Mouse (Mus musculus) ES-E14 (cell line): ENCODE measurements around the gene Cped1. TPM values are rescaled to one million over a fixed set of nuclear protein-coding genes. Genes with fewer than 3 reads are reported as not detected.
"Not testable (repeated sequence)": the region's sequence is repeated elsewhere in the genome, so short reads cannot be mapped to it uniquely, and the experiment has no call there.

ENCODE experiments used
- DNase-seq: peaks from one replicate; pipeline ENCODE4 v3.0.0-alpha.2; 2013; ENCODE audit warnings: low read depth, low spot score
- H3K27ac ChIP-seq: 2 replicates; pipeline ENCODE4 v1.5.1; 2012; ENCODE audit warnings: low read depth, mild to moderate bottlenecking, low read length, moderate library complexity, mixed read lengths; ENCODE audit not compliant: poor library complexity, insufficient read depth, severe bottlenecking
- H3K36me3 ChIP-seq: 2 replicates; pipeline ENCODE4 v1.6.1; 2012; ENCODE audit warnings: mild to moderate bottlenecking, low read length, moderate library complexity, mixed read lengths; ENCODE audit not compliant: control insufficient read depth, poor library complexity, insufficient read depth, severe bottlenecking
- H3K4me1 ChIP-seq, 2 experiments: fragments of 150-350 bp in 1 of 2; sonication (generic) in 1 of 2; 2 replicates each; pipeline ENCODE4 v1.6.1; 2012; ENCODE audit warnings: low read length in 2 of 2, mild to moderate bottlenecking in 1 of 2, mixed read lengths in 1 of 2; ENCODE audit not compliant: control insufficient read depth in 2 of 2, insufficient read depth in 2 of 2, poor library complexity in 1 of 2
- H3K4me3 ChIP-seq, 2 experiments: fragments of 150-350 bp in 1 of 2; sonication (generic) in 1 of 2; 2 replicates each; pipeline ENCODE4 v1.5.1; 2012; ENCODE audit warnings: low read length in 2 of 2, low read depth in 1 of 2, mild to moderate bottlenecking in 1 of 2, mixed read lengths in 1 of 2; ENCODE audit not compliant: insufficient read depth in 1 of 2, poor library complexity in 1 of 2, severe bottlenecking in 1 of 2
- H3K9ac ChIP-seq: 2 replicates; pipeline ENCODE4 v1.6.1; 2012; ENCODE audit warnings: low read depth, mild to moderate bottlenecking, low read length, mixed read lengths; ENCODE audit not compliant: poor library complexity, insufficient read depth, severe bottlenecking
- H3K9me3 ChIP-seq: fragments of 150-350 bp; sonication (generic); 2 replicates; pipeline ENCODE4 v1.6.1; 2012; ENCODE audit warnings: low read depth, mild to moderate bottlenecking, low read length; ENCODE audit not compliant: control insufficient read depth, insufficient read depth
- CHD2 ChIP-seq: IDR thresholded peaks from 2 replicates; pipeline ENCODE4 v1.6.1; 2014; ENCODE audit warnings: mild to moderate bottlenecking, low read depth, low read length, inconsistent platforms
- HCFC1 ChIP-seq: IDR thresholded peaks from 2 replicates; pipeline ENCODE4 v1.6.1; 2012; ENCODE audit warnings: low read length, inconsistent platforms, borderline replicate concordance; ENCODE audit not compliant: insufficient read depth
- MAFK ChIP-seq: IDR thresholded peaks from 2 replicates; pipeline ENCODE4 v1.6.1; 2014; ENCODE audit warnings: mild to moderate bottlenecking, low read depth, low read length, inconsistent platforms; ENCODE audit not compliant: insufficient read depth
- ZC3H11A ChIP-seq: IDR thresholded peaks from 2 replicates; pipeline ENCODE4 v1.6.1; 2012; ENCODE audit warnings: low read depth, mild to moderate bottlenecking, inconsistent platforms, low read length, borderline replicate concordance
- ZNF384 ChIP-seq: IDR thresholded peaks from 2 replicates; pipeline ENCODE4 v1.6.1; 2012; ENCODE audit warnings: low read depth, low read length, inconsistent platforms
- in situ Hi-C, 2 experiments: fragments of 600-800 bp; cut with MboI; formaldehyde crosslinking; loops; one replicate each; pipeline ENCODE4 v1.15.1; 2025; ENCODE audit warnings: low sequenced_read_pairs in 2 of 2, inconsistent platforms in 1 of 2; ENCODE audit not compliant: unreplicated experiment in 2 of 2
- total RNA-seq: library from RNA; depleted of rRNA; stranded (reverse); fragments of 300-350 nt; gene quantifications from 2 replicates; pipeline ENCODE4 v1.2.3, GENCODE M21; 2012

The Cped1 gene
- total RNA-seq, 1 experiment = 0.31 TPM

DNA sequence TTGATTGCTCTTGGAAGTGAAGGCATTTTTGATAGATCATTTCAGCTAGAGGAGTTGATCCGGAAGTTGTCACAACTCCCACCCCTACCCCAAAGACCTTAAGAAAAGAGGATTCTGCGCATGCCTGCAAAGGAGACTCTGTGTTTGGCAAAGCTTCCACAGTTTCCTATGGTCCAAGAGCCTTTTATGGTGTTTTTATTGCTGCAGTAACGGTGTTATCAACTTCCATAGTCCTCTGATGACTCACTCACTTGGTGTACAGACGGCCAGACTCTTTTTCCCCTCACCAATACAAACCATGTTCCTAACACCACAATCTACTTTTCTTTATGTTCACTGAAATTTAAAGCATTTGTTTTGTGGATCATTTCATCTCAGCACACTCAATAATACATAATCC lies 273.1 kb downstream of the Cped1 start:
- no peaks in the 10 kb centered on the region for H3K36me3 ChIP-seq
- no peak for TF ChIP-seq CHD2
- no peak for TF ChIP-seq ZC3H11A
- no peak for TF ChIP-seq MAFK
- no peak for TF ChIP-seq HCFC1
- no peaks in the 10 kb centered on the region for H3K4me1 ChIP-seq
- no peaks in the 10 kb centered on the region for H3K9me3 ChIP-seq
- no peak overlapping the region for H3K27ac ChIP-seq
- no peak for DNase-seq
- H3K4me3 ChIP-seq = no peak overlapping the region
- in situ Hi-C loops = no loop called here
- H3K9ac ChIP-seq = no peak overlapping the region

DNA sequence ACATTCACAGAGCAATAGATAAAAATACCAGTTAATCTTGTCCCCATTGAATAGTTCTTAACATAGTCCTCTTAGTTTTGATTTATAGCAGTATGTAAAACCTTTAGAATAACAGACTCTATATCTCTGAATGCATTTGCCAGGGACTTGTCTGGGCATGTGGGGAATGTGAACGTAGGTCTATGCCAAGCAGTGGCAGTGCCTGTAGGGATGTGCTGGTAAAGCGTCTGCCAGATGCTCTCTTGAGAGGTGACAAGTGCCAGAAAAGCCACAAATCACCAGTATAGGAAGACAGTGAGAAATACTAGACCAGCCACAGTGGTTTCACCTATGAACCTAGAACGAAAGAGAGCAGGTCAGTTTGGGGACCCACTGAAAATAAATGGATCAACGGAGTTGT lies 276.8 kb downstream of the Cped1 start:
- H3K4me1 ChIP-seq = no peaks in the 10 kb centered on the region
- TF ChIP-seq ZNF384 (no peak), CHD2 (no peak), ZC3H11A (no peak), HCFC1 (no peak), MAFK (no peak)
- H3K9ac ChIP-seq = no peak overlapping the region
- DNase-seq = no peak
- H3K4me3 ChIP-seq = no peak overlapping the region
- in situ Hi-C loops = no loop called here
- H3K36me3 ChIP-seq = no peaks in the 10 kb centered on the region
- H3K27ac ChIP-seq = no peak overlapping the region
- no peaks in the 10 kb centered on the region for H3K9me3 ChIP-seq

DNA sequence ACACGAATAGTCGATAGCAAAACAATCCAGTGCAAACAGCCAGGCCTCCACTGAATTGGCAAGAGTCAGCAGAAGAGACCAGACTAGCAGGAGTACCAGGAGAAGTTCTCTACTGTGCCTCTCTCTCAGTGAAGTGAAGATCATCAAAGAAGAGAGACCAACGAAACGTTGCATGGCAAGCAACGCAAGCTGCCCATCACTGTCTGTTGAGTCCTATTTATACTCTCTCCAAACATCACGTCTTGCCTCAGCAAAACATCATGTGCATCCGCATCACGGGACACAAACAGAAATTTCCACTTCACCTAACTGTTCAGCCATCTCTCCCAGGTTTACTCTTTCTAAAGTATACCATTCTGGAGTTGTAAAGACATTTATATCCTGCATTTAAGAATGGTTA lies 278.4 kb downstream of the Cped1 start:
- H3K4me3 ChIP-seq, H3K9ac ChIP-seq, H3K4me1 ChIP-seq, H3K36me3 ChIP-seq, in situ Hi-C loops, H3K27ac ChIP-seq, DNase-seq, H3K9me3 ChIP-seq: not testable (repeated sequence)

- no peaks in the 10 kb centered on the region for H3K4me1 ChIP-seq
- TF ChIP-seq ZNF384 (no peak), ZC3H11A (no peak), CHD2 (no peak), HCFC1 (no peak), MAFK (no peak)
- in situ Hi-C loops = no loop called here
- H3K9ac ChIP-seq = no peak overlapping the region
- H3K36me3 ChIP-seq = no peaks in the 10 kb centered on the region
- no peak overlapping the region for H3K27ac ChIP-seq
- DNase-seq = no peak
- no peak overlapping the region for H3K4me3 ChIP-seq
- H3K9me3 ChIP-seq = no peaks in the 10 kb centered on the region
Measured at GRCm38 (mm10) chr6:22266018-22266417, 280.3 kb downstream of the Cped1 start.

DNA sequence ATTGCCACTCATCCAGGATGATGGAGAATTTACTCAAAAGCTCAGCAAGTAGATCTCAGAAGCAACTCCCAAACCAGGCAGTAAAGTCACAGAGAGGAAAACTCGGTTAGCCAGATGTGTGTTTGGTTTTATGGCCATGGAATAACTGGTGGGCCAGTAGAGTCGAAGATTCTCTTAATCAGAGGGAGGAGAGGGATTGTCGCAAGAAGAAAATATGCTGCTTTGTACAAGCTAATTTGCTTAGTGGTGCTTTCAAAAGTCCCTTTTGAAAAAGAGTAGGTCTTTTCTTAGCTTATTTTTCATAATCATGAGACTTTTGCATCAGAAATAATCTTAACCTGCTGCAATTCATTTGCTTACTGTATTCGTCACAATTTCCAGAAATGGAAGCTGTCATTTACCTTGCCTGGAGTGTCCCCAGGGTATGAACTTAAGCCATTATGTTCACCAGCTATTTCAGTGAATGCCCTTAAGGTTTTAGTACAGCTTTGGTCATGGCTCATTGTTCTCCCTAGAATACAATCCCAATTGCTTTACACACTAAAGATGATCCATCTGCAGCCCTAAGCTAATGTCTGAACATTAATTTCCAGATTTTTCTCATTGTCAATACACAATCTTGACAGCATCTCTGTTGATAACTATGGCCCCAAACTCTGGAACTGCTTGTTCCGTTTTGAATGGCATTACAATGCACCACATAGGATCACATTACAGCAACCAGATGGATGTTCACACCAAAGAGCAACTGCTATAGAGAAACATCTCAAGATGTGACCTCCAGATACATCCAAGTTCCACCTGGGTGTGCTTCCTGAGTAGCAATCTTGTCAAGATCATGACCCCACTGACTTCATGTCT lies 282.3 kb downstream of the Cped1 start:
- Histone ChIP-seq H3K36me3 (no peaks in the 10 kb centered on the region), H3K4me1 (no peaks in the 10 kb centered on the region), H3K27ac (no peak overlapping the region), H3K4me3 (no peak overlapping the region), H3K9me3 (no peaks in the 10 kb centered on the region), H3K9ac (no peak overlapping the region)
- in situ Hi-C loops = no loop called here
- TF ChIP-seq MAFK = no peak
- no peak for TF ChIP-seq ZC3H11A
- TF ChIP-seq CHD2 = no peak
- TF ChIP-seq ZNF384 = no peak
- TF ChIP-seq HCFC1 = no peak
- no peak for DNase-seq
